Mouse (Mus musculus) ES-E14 (cell line): ENCODE data around the gene Frmd5.

Experiments
- CHD2 ChIP-seq: IDR thresholded peaks from 2 replicates; pipeline ENCODE4 v1.6.1; 2014; ENCODE audit warnings: mild to moderate bottlenecking, low read depth, low read length, inconsistent platforms
- HCFC1 ChIP-seq: IDR thresholded peaks from 2 replicates; pipeline ENCODE4 v1.6.1; 2012; ENCODE audit warnings: low read length, inconsistent platforms, borderline replicate concordance; ENCODE audit not compliant: insufficient read depth
- ZC3H11A ChIP-seq: IDR thresholded peaks from 2 replicates; pipeline ENCODE4 v1.6.1; 2012; ENCODE audit warnings: low read depth, mild to moderate bottlenecking, inconsistent platforms, low read length, borderline replicate concordance

DNA sequence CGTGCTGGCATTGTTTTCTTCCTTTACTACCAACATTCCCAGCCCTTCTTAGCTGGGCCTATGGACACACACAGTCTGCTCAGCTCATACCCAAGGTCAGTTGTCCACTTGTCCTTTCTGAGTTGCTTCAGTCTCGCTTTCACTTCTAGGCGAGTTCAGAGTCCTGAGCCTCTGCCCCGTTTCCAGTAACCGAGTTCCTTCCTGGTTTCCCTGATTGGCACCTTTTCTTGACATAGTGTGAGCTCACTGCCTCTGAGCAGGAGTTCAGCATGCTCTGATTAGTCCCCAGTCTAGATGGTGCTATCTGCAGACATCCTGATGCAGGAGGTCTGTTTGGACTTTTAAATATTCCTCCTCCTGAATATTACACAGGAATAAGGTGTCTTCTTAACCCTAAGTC lies 17.8 kb upstream of the Frmd5 start:
- TF ChIP-seq CHD2, result no peak
- TF ChIP-seq HCFC1, result no peak
- no peak for TF ChIP-seq ZC3H11A
